Mouse (Mus musculus) C2C12 (cell line): ENCODE data around the gene Ret.

ENCODE experiments used
- CEBPB ChIP-seq: IDR thresholded peaks from one replicate; pipeline ENCODE4 v1.6.1; 2011; ENCODE audit warnings: low read depth, mild to moderate bottlenecking, control low read depth, moderate library complexity
- CTCF ChIP-seq: IDR thresholded peaks from one replicate; pipeline ENCODE4 v1.5.1; 2011; ENCODE audit not compliant: control insufficient read depth, insufficient read depth, insufficient read length
- FOSL1 ChIP-seq: IDR thresholded peaks from one replicate; pipeline ENCODE4 v1.8.0; 2011; ENCODE audit warnings: mild to moderate bottlenecking, low read length; ENCODE audit not compliant: poor library complexity, insufficient read depth, severe bottlenecking
- MAX ChIP-seq: IDR thresholded peaks from one replicate; pipeline ENCODE4 v1.6.1; 2011; ENCODE audit warnings: mild to moderate bottlenecking, control low read depth
- MYOD1 ChIP-seq: IDR thresholded peaks from one replicate; pipeline ENCODE4 v1.6.1; 2011; ENCODE audit warnings: low read depth; ENCODE audit not compliant: control insufficient read depth, insufficient read length
- MYOG ChIP-seq: IDR thresholded peaks from one replicate; pipeline ENCODE4 v1.6.1; 2011; ENCODE audit not compliant: control insufficient read depth, insufficient read length; ENCODE audit errors: extremely low read depth
- USF1 ChIP-seq: IDR thresholded peaks from one replicate; pipeline ENCODE4 v1.6.1; 2011; ENCODE audit warnings: low read depth, mild to moderate bottlenecking, control low read depth, moderate library complexity

DNA sequence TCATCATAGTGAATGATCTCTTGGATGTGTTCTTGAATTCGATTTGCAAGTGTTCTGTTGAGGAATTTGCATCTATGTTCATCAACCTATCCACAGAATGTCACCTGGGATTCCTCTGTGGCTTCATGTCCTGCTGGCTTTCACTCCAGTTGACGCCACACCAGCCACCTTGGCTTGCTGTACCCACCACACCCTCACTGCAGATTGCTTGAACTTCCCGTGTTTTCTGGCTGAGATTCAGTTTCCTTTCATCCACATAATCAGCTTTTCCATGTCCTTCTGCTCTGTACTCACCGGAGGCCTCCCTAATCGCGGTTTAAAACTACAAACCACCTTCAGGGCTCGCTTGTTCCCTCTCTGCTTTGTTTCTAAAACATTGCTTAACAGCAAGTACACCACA is 46.6 kb upstream of the Ret start:
- TF ChIP-seq CTCF (no peak), MAX (no peak), MYOG (no peak), CEBPB (no peak), USF1 (no peak), MYOD1 (no peak), FOSL1 (no peak)
